Comparison of ENCODE assay signal across 18 mouse cellular contexts in genomic region chr5:142803746-142804145, GRCm38 (mm10). TPM values are rescaled to one million over a fixed set of nuclear protein-coding genes. Genes with fewer than 3 reads are reported as not detected.
DNase-seq lines count a peak whose midpoint lies in the region; ATAC-seq lines count a peak whose summit lies in the region.
"Had no signal": no experiment of that assay in that cellular context is flagged by ENCODE, and none has a peak within 500 bp of the region (broad histone marks: within the 10 kb centered on the region; RNA-seq: fewer than 3 reads in every experiment).

No protein-coding gene starts in this region.

- DNase-seq in forebrain, embryonic 11.5 days (ENCODE audit: low spot score), result no peak
- no peak for DNase-seq in hindbrain, embryonic 11.5 days (ENCODE audit: low spot score)
- peak; percentile 73 for DNase-seq in 3T3-L1 (ENCODE audit: low read depth, low spot score)
- DNase-seq in R1 (ENCODE audit: low read depth, low spot score), result peak; percentile 47
- no peak for DNase-seq in right cerebral cortex, postnatal 10 days (ENCODE audit: low spot score in 2 of 2)
- DNase-seq in ovary, postnatal 10 days (ENCODE audit: low spot score), result no peak
- DNase-seq: cerebellum, postnatal 10 days; gastrocnemius, postnatal 10 days; layer of hippocampus, postnatal 36 days; lung, postnatal 10 days; retina, postnatal 1 day; thymus, adult 18-20 months had no signal

- H3K4me1 ChIP-seq in forebrain, embryonic 12.5 days, result peaks cover 71% of the 10 kb centered on the region
- H3K4me1 ChIP-seq in forebrain, embryonic 11.5 days (replicated peaks; ENCODE audit: control insufficient read depth, insufficient read depth, low read length), result peaks cover 29% of the 10 kb centered on the region
- H3K4me1 ChIP-seq in hindbrain, embryonic 15.5 days (replicated peaks), result peaks cover 73% of the 10 kb centered on the region
- peaks cover 4% of the 10 kb centered on the region; the same call in 1 of the 2 replicates for H3K4me1 ChIP-seq in hindbrain, embryonic 11.5 days (replicated peaks; ENCODE audit: control insufficient read depth, insufficient read depth, low read length)

- H3K27ac ChIP-seq in forebrain, embryonic 12.5 days, result 0 out of 2 replicates have a peak overlapping the region, but pooled peaks have one; percentile 71
- no peak overlapping the region for H3K27ac ChIP-seq in forebrain, embryonic 11.5 days (ENCODE audit: low read depth, low read length)
- peak overlapping the region; percentile 56; the same call in 1 of the 2 replicates for H3K27ac ChIP-seq in hindbrain, embryonic 15.5 days (replicated peaks)
- H3K27ac ChIP-seq in hindbrain, embryonic 11.5 days (ENCODE audit: low read depth, low read length), result no peak overlapping the region
- H3K27ac ChIP-seq: embryonic facial prominence, embryonic 10.5 days had no signal

- H3K9ac ChIP-seq in forebrain, embryonic 12.5 days, result no peak overlapping the region
- H3K9ac ChIP-seq in forebrain, embryonic 11.5 days (ENCODE audit: low read length), result no peak overlapping the region
- H3K9ac ChIP-seq in hindbrain, embryonic 15.5 days, result no peak overlapping the region
- H3K9ac ChIP-seq in hindbrain, embryonic 11.5 days (ENCODE audit: low read depth, low read length), result no peak overlapping the region
- H3K9ac ChIP-seq: kidney, embryonic 15.5 days had no signal

- no peak overlapping the region for H3K4me3 ChIP-seq in forebrain, embryonic 12.5 days (replicated peaks)
- H3K4me3 ChIP-seq in forebrain, embryonic 11.5 days (ENCODE audit: low read depth, low read length), result no peak overlapping the region
- no peak overlapping the region for H3K4me3 ChIP-seq in hindbrain, embryonic 15.5 days
- no peak overlapping the region for H3K4me3 ChIP-seq in hindbrain, embryonic 11.5 days (ENCODE audit: low read depth, low read length)
- H3K4me3 ChIP-seq: embryonic facial prominence, embryonic 10.5 days; erythroblast, embryonic 14.5 days; kidney, embryonic 15.5 days had no signal

- no peak overlapping the region for H3K4me2 ChIP-seq in forebrain, embryonic 12.5 days
- no peak overlapping the region for H3K4me2 ChIP-seq in forebrain, embryonic 11.5 days (ENCODE audit: low read depth, low read length, severe bottlenecking)
- no peak overlapping the region for H3K4me2 ChIP-seq in hindbrain, embryonic 15.5 days
- H3K4me2 ChIP-seq in hindbrain, embryonic 11.5 days (replicated peaks; ENCODE audit: low read depth, low read length), result no peak overlapping the region
- H3K4me2 ChIP-seq: kidney, embryonic 15.5 days had no signal

- H3K27me3 ChIP-seq in forebrain, embryonic 12.5 days, result no peaks in the 10 kb centered on the region
- H3K27me3 ChIP-seq in forebrain, embryonic 11.5 days (ENCODE audit: control insufficient read depth, insufficient read depth, low read length), result no peaks in the 10 kb centered on the region
- H3K27me3 ChIP-seq in hindbrain, embryonic 15.5 days, result no peaks in the 10 kb centered on the region
- no peaks in the 10 kb centered on the region for H3K27me3 ChIP-seq in hindbrain, embryonic 11.5 days (ENCODE audit: control insufficient read depth, insufficient read depth, low read length)
- H3K27me3 ChIP-seq: kidney, embryonic 15.5 days had no signal

- ATAC-seq in forebrain, embryonic 12.5 days (ENCODE audit: low FRiP score), result no peak
- no peak for ATAC-seq in forebrain, embryonic 11.5 days (replicated peaks; ENCODE audit: low FRiP score)
- no peak for ATAC-seq in hindbrain, embryonic 15.5 days (ENCODE audit: low FRiP score, low read depth)
- no peak for ATAC-seq in hindbrain, embryonic 11.5 days (ENCODE audit: low FRiP score)
- ATAC-seq: intestine, embryonic 16.5 days had no signal

- H3K36me3 ChIP-seq in forebrain, embryonic 12.5 days (replicated peaks), result peaks cover 38% of the 10 kb centered on the region
- no peaks in the 10 kb centered on the region; the same call in 1 of the 2 replicates for H3K36me3 ChIP-seq in forebrain, embryonic 11.5 days (ENCODE audit: control insufficient read depth, insufficient read depth, low read length)
- H3K36me3 ChIP-seq in hindbrain, embryonic 15.5 days, result peaks cover 8% of the 10 kb centered on the region
- 0 out of 2 replicates have a peak, but pooled peaks cover 3% of the 10 kb centered on the region for H3K36me3 ChIP-seq in hindbrain, embryonic 11.5 days (ENCODE audit: control insufficient read depth, insufficient read depth, low read length)

- H3K9me3 ChIP-seq in forebrain, embryonic 12.5 days, result no peaks in the 10 kb centered on the region
- no peaks in the 10 kb centered on the region for H3K9me3 ChIP-seq in forebrain, embryonic 11.5 days (ENCODE audit: control insufficient read depth, low read length)
- no peaks in the 10 kb centered on the region for H3K9me3 ChIP-seq in hindbrain, embryonic 15.5 days
- no peaks in the 10 kb centered on the region for H3K9me3 ChIP-seq in hindbrain, embryonic 11.5 days (ENCODE audit: control insufficient read depth, low read length)
- H3K9me3 ChIP-seq: embryonic facial prominence, embryonic 10.5 days; kidney, embryonic 15.5 days had no signal

- WGBS in forebrain, embryonic 12.5 days, result 88% methylated on average over 1 of the region's 1 CpGs
- 90% methylated on average over 1 of the region's 1 CpGs for WGBS in forebrain, embryonic 11.5 days
- WGBS in hindbrain, embryonic 15.5 days, result 86% methylated on average over 1 of the region's 1 CpGs
- 94% methylated on average over 1 of the region's 1 CpGs for WGBS in hindbrain, embryonic 11.5 days

RNA-seq across cellular contexts. Expression of gene Tnrc18, which starts 13.7 kb away (rescaled TPM):
- polyA plus RNA-seq in forebrain, embryonic 12.5 days (2016; fragmentation: Nextera tagmentation; extraction: Ambion mirVana), result 56.8 and 64.6 TPM in 2 replicates
- 55.2 and 55.7 TPM in 2 replicates for polyA plus RNA-seq in forebrain, embryonic 11.5 days (2014; fragmentation: Nextera tagmentation; extraction: Ambion mirVana)
- 32.7 and 33.8 TPM in 2 replicates for polyA plus RNA-seq in hindbrain, embryonic 15.5 days (2015; fragmentation: Nextera tagmentation; extraction: Ambion mirVana)
- polyA plus RNA-seq in hindbrain, embryonic 11.5 days (2014; fragmentation: Nextera tagmentation; extraction: Ambion mirVana), result 30.7 and 44.0 TPM in 2 replicates

Comparison
In these comparisons a context has a peak if more than half of its experiments do, and no peak if none do; other contexts are left out.
1. H3K27ac ChIP-seq: peak in forebrain, embryonic 12.5 days (single experiment) and hindbrain, embryonic 15.5 days (single experiment); none in forebrain, embryonic 11.5 days (single experiment) and hindbrain, embryonic 11.5 days (single experiment).
2. DNase-seq: peak in 3T3-L1 (single experiment) and R1 (single experiment); none in forebrain, embryonic 11.5 days (single experiment), hindbrain, embryonic 11.5 days (single experiment), right cerebral cortex, postnatal 10 days (0 of 2) and ovary, postnatal 10 days (single experiment).